ENCODE assay signal across 8 mouse cellular contexts in genomic region chr10:20992665-20993064, GRCm38 (mm10). TPM values are rescaled to one million over a fixed set of nuclear protein-coding genes. Genes with fewer than 3 reads are reported as not detected.
A peak's percentile ranks its signal among the peaks of the same experiment; 100 is the strongest.
DNase-seq lines count a peak whose midpoint lies in the region; ATAC-seq and TF ChIP-seq lines count a peak whose summit lies in the region.

No protein-coding gene starts in this region.

- peaks cover 0 to 9% of the 10 kb centered on the region in 2 experiments; a peak in 2 of 4 replicates for H3K36me3 ChIP-seq in MEL (ENCODE audit: control insufficient read depth in 1 of 2, insufficient read depth in 2 of 2, low read length in 2 of 2)
- no peaks in the 10 kb centered on the region for H3K36me3 ChIP-seq in liver, embryonic 11.5 days (ENCODE audit: control insufficient read depth, insufficient read depth, low read length)

- no peaks in the 10 kb centered on the region for H3K27me3 ChIP-seq in MEL (ENCODE audit: control insufficient read depth in 1 of 2, insufficient read depth in 2 of 2, low read length in 2 of 2)
- H3K27me3 ChIP-seq in liver, embryonic 11.5 days (replicated peaks; ENCODE audit: control insufficient read depth, insufficient read depth, low read length), result no peaks in the 10 kb centered on the region

- H3K9ac ChIP-seq in MEL (ENCODE audit: control insufficient read depth, low read depth, low read length, poor library complexity, severe bottlenecking), result no peak overlapping the region
- H3K9ac ChIP-seq in liver, embryonic 11.5 days (ENCODE audit: low read depth, low read length), result no peak overlapping the region

- DNase-seq in layer of hippocampus, adult 11-12 months (ENCODE audit: low spot score), result peak; percentile 28
- no peak for DNase-seq in layer of hippocampus, adult 9-10 months (ENCODE audit: low spot score)
- peak; percentile 82 for DNase-seq in MEL (ENCODE audit: low read depth, low spot score)
- peak; percentile 40 for DNase-seq in cerebellum, adult 9-10 months
- peak; percentile 27 to 44 for DNase-seq in heart, postnatal 36 days
- DNase-seq in liver, embryonic 11.5 days (ENCODE audit: low spot score), result peak; percentile 40
- DNase-seq in naive thymus-derived CD4-positive, alpha-beta T cell, adult 2 months (ENCODE audit: low read depth), result peak; percentile 76
- no peak for DNase-seq in ovary, adult 18-20 months (ENCODE audit: low spot score)

- peak; percentile 60 for ATAC-seq in liver, embryonic 11.5 days (replicated peaks; ENCODE audit: low FRiP score)

- H3K9me3 ChIP-seq in MEL (replicated peaks; ENCODE audit: insufficient read depth, low read length), result no peaks in the 10 kb centered on the region
- H3K9me3 ChIP-seq in liver, embryonic 11.5 days (ENCODE audit: control insufficient read depth, low read length), result no peaks in the 10 kb centered on the region

- TF ChIP-seq RAD21 in MEL (IDR thresholded peaks at IDR 0.05; ENCODE audit: low read depth, low read length), result peak; percentile 94

- WGBS in liver, embryonic 11.5 days, result 29% methylated on average over 1 of the region's 1 CpGs

- no peak overlapping the region for H3K27ac ChIP-seq in MEL (ENCODE audit: control insufficient read depth, low read depth, low read length)
- H3K27ac ChIP-seq in liver, embryonic 11.5 days (ENCODE audit: low read depth, low read length), result no peak overlapping the region

- H3K4me2 ChIP-seq in liver, embryonic 11.5 days, result no peak overlapping the region

- H3K4me3 ChIP-seq in MEL (ENCODE audit: control insufficient read depth in 1 of 2, insufficient read depth in 1 of 2, low read depth in 2 of 2, low read length in 2 of 2), result no peak overlapping the region
- H3K4me3 ChIP-seq in liver, embryonic 11.5 days (ENCODE audit: low read depth, low read length), result no peak overlapping the region

- intact Hi-C loops in heart, postnatal 36 days (cut with DNase I), result loop anchor here (1.0 kb wide), 1 partner anchor 197 kb away; no protein-coding TSS in a partner anchor

- no peak for TF ChIP-seq EP300 in MEL (IDR thresholded peaks at IDR 0.05; ENCODE audit: low read depth in 1 of 2, low read length in 2 of 2)

- peak; percentile 77 to 93 (median 89) for TF ChIP-seq CTCF in MEL (IDR thresholded peaks at IDR 0.05 in 2 of 3, conservative IDR thresholded peaks at IDR 0.05 in 1 of 3; ENCODE audit: control insufficient read depth in 1 of 3, insufficient read depth in 1 of 3, low read depth in 2 of 3, low read length in 3 of 3, poor library complexity in 1 of 3, severe bottlenecking in 1 of 3)

- peaks cover 5 to 8% of the 10 kb centered on the region in 2 experiments for H3K4me1 ChIP-seq in MEL (ENCODE audit: control insufficient read depth in 1 of 2, insufficient read depth in 2 of 2, low read length in 2 of 2)
- peaks cover 7% of the 10 kb centered on the region for H3K4me1 ChIP-seq in liver, embryonic 11.5 days (replicated peaks; ENCODE audit: control insufficient read depth, insufficient read depth, low read length)

- no peaks in the 10 kb centered on the region for H3K79me2 ChIP-seq in MEL (ENCODE audit: control insufficient read depth, insufficient read depth, low read length, poor library complexity)

- no peak for TF ChIP-seq POLR2A in MEL (IDR thresholded peaks at IDR 0.05; ENCODE audit: control insufficient read depth in 1 of 2, insufficient read depth in 1 of 2, low read depth in 1 of 2, low read length in 2 of 2, poor library complexity in 1 of 2)

TF ChIP-seq in MEL, 35 proteins besides CTCF, POLR2A, EP300 and RAD21:
- TF ChIP-seq SIN3A (IDR thresholded peaks at IDR 0.05; ENCODE audit: low read length) (peak; percentile 36; the same call in 1 of the 2 replicates), SMC3 (IDR thresholded peaks at IDR 0.05; ENCODE audit: low read depth, low read length) (peak; percentile 95), JUND (IDR thresholded peaks at IDR 0.05; ENCODE audit: low read depth, low read length) (no peak), USF1 (IDR thresholded peaks at IDR 0.05; ENCODE audit: low read depth, low read length) (no peak), CHD2 (IDR thresholded peaks at IDR 0.05; ENCODE audit: low read length) (no peak), HCFC1 (IDR thresholded peaks at IDR 0.05; ENCODE audit: low read depth, low read length) (no peak), TBP (IDR thresholded peaks at IDR 0.05; ENCODE audit: low read depth, low read length) (no peak), ZKSCAN1 (IDR thresholded peaks at IDR 0.05; ENCODE audit: low read depth, low read length) (no peak), ZNF384 (IDR thresholded peaks at IDR 0.05; ENCODE audit: low read depth, low read length) (no peak), POLR2AphosphoS5 (IDR thresholded peaks at IDR 0.05; ENCODE audit: borderline replicate concordance, low read depth, low read length) (no peak), POLR2AphosphoS2 (IDR thresholded peaks at IDR 0.05; ENCODE audit: low read length) (no peak), USF2 (IDR thresholded peaks at IDR 0.05; ENCODE audit: borderline replicate concordance in 1 of 2, insufficient read depth in 1 of 2, low read depth in 1 of 2, low read length in 2 of 2) (no peak), TAL1 (IDR thresholded peaks at IDR 0.05; ENCODE audit: low read length) (no peak), UBTF (IDR thresholded peaks at IDR 0.05; ENCODE audit: borderline replicate concordance, insufficient read depth, low read depth, low read length) (no peak), ZMIZ1 (IDR thresholded peaks at IDR 0.05; ENCODE audit: low read depth, low read length) (no peak), NRF1 (IDR thresholded peaks at IDR 0.05; ENCODE audit: insufficient read depth, low read depth, low read length, poor library complexity, severe bottlenecking) (no peak), RCOR1 (IDR thresholded peaks at IDR 0.05; ENCODE audit: low read depth, low read length) (no peak), TCF12 (IDR thresholded peaks at IDR 0.05; ENCODE audit: low read depth, low read length) (0 out of 2 replicates have a peak, but pooled peaks have one; percentile 12), MXI1 (IDR thresholded peaks at IDR 0.05; ENCODE audit: low read depth, low read length) (0 out of 2 replicates have a peak, but pooled peaks have one; percentile 30), ETS1 (IDR thresholded peaks at IDR 0.05; ENCODE audit: low read depth, low read length) (no peak), MYC (IDR thresholded peaks at IDR 0.05; ENCODE audit: low read depth, low read length) (0 out of 2 replicates have a peak, but pooled peaks have one; percentile 14), E2F4 (IDR thresholded peaks at IDR 0.05; ENCODE audit: borderline replicate concordance, low read depth, low read length) (no peak), ZC3H11A (IDR thresholded peaks at IDR 0.05; ENCODE audit: low read depth, low read length) (peak; percentile 89), GATA1 (IDR thresholded peaks at IDR 0.05; ENCODE audit: low read depth, low read length) (no peak), GABPA (IDR thresholded peaks at IDR 0.05; ENCODE audit: low read depth, low read length) (no peak)

RNA-seq across cellular contexts. Expression of gene Ahi1, which starts 40.3 kb away (rescaled TPM):
- total RNA-seq in MEL (2012; rRNA removed), result 3.0 and 3.3 TPM in 2 replicates
- 1 to 10 TPM in 1 of 2 experiments, not detected in 1; 3.6 TPM for polyA plus RNA-seq in MEL (2012; ENCODE audit: insufficient read depth in 1 of 2, insufficient read length in 2 of 2, low read depth in 1 of 2, low replicate concordance in 2 of 2, missing spikeins in 1 of 2)
- 1 to 10 TPM; 1.1 to 1.6 TPM for total RNA-seq in heart, postnatal 36 days (2021)
- polyA plus RNA-seq in liver, embryonic 11.5 days (2014; fragmentation: Nextera tagmentation; extraction: Ambion mirVana), result 6.9 and 7.4 TPM in 2 replicates

Comparison
In these comparisons a context has a peak if more than half of its experiments do, and no peak if none do; other contexts are left out.
1. DNase-seq: peak in layer of hippocampus, adult 11-12 months (single experiment), MEL (single experiment), cerebellum, adult 9-10 months (single experiment), heart, postnatal 36 days (2 of 2), liver, embryonic 11.5 days (single experiment) and naive thymus-derived CD4-positive, alpha-beta T cell, adult 2 months (single experiment); none in layer of hippocampus, adult 9-10 months (single experiment) and ovary, adult 18-20 months (single experiment).